Mouse (Mus musculus): Measurements from ENCODE around the gene Sec31a.

- TF ChIP-seq USF1 (IDR thresholded peaks at IDR 0.05; ENCODE audit: low read depth) (no peak), POLR2AphosphoS2 (IDR thresholded peaks at IDR 0.05; ENCODE audit: insufficient read length, low read depth) (no peak), POLR2A (IDR thresholded peaks at IDR 0.05; ENCODE audit: insufficient read length, low read depth) (no peak), MYOD1 (IDR thresholded peaks at IDR 0.05; ENCODE audit: control insufficient read depth in 1 of 3, insufficient read length in 2 of 3, low read depth in 2 of 3) (no peak), MYOG (IDR thresholded peaks at IDR 0.05; ENCODE audit: control insufficient read depth in 1 of 3, insufficient read depth in 1 of 3, insufficient read length in 2 of 3, low read depth in 2 of 3) (no peak), MAX (IDR thresholded peaks at IDR 0.05; ENCODE audit: low read depth) (no peak), CEBPB (IDR thresholded peaks at IDR 0.05; ENCODE audit: insufficient read depth, poor library complexity, severe bottlenecking) (no peak), E2F4 (IDR thresholded peaks at IDR 0.05; ENCODE audit: insufficient read depth) (no peak), TCF12 (IDR thresholded peaks at IDR 0.05; ENCODE audit: insufficient read depth, poor library complexity, severe bottlenecking) (no peak), SRF (IDR thresholded peaks at IDR 0.05; ENCODE audit: control insufficient read depth, insufficient read length, low read depth) (no peak), TCF3 (IDR thresholded peaks at IDR 0.05; ENCODE audit: insufficient read length, low read depth) (no peak), REST (IDR thresholded peaks at IDR 0.05; ENCODE audit: insufficient read depth, insufficient read length) (no peak)
Observed at GRCm38 (mm10) chr5:100343087-100343486, 72.9 kb downstream of the Sec31a start.

All from myocyte (in vitro differentiated cells).